Mouse (Mus musculus): ENCODE measurements around the gene Mgrn1.

DNA sequence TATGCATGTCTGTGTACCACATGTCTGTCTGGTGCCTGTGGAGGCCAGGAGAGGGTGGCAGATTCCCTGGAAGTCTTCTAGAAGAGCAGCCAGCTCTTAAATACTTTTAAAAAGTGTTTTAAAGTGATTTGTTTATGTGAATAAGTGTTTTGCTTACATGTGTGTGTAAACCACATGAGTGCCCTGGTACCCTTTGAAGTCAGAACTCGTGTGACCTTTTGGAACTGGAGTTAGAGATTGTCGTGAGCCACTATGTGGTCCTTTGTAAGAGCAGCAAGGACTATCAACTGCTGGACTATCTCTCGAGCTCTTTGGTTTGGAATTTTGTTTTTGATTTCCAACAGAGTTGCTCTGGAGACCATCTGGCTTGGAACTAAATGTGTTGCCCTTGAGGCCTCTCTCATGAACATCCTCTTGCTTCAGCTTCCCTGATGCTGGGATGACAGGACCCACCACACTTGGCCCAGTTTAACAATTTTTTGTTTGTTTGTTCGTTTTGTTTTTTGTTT is 4.2 kb downstream of the Mgrn1 start:
- TF ChIP-seq CTCF (conservative IDR thresholded peaks at IDR 0.05; ENCODE audit: low read length) (no peak), NANOG (IDR thresholded peaks at IDR 0.05; ENCODE audit: borderline replicate concordance, low read length) (no peak)
